In the genomic region with DNA sequence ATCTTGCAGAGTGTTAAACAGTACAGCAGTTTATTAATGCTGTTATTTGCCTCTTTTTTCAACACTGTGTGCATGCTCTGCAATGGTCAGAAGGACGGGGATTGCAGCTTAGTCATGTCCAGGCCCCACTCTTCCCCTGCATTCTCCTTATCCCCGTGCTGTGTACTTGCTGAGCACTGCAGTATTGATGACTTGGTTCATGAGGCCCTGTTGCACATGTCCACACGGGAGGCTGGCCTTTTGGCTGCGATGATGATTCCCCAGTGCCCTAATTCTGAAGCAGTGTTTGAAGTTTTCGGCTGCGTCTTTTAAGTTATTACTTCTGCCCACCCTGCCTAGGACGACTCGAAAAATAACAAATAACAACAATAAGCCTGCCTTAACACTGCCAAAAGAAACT, we compare ENCODE assay signal across 17 mouse cellular contexts.
A peak's percentile ranks its signal among the peaks of the same experiment; 100 is the strongest.
DNase-seq lines count a peak whose midpoint lies in the region; ATAC-seq and TF ChIP-seq lines count a peak whose summit lies in the region.
"Had no signal": no experiment of that assay in that cellular context is flagged by ENCODE, and none has a peak within 500 bp of the region (broad histone marks: within the 10 kb centered on the region; RNA-seq: fewer than 3 reads in every experiment).

No protein-coding gene starts in this region.

- DNase-seq in liver, adult 2 months (ENCODE audit: extremely low read depth, low read depth, low spot score): peak; percentile 37
- DNase-seq in liver, postnatal 0 days: no peak
- no peak for DNase-seq in hindbrain, embryonic 14.5 days (ENCODE audit: low spot score)
- no peak for DNase-seq in spleen, postnatal 14 days (ENCODE audit: low spot score in 2 of 2)
- no peak for DNase-seq in Muller cell, postnatal 12 days (ENCODE audit: inconsistent ontology term)
- DNase-seq: adrenal gland, adult 8-10 months; B cell, adult 2 months; heart, adult 2 months; heart, postnatal 10 days; kidney, adult 18-20 months; lung, embryonic 14.5 days; right cerebral cortex, adult 18-20 months had no signal

- no peak overlapping the region for H3K4me3 ChIP-seq in liver, adult 2 months (ENCODE audit: insufficient read depth, low read depth, low read length)
- H3K4me3 ChIP-seq in liver, postnatal 0 days (ENCODE audit: low read depth, low read length): no peak overlapping the region
- no peak overlapping the region for H3K4me3 ChIP-seq in forebrain, embryonic 12.5 days (replicated peaks)
- no peak overlapping the region for H3K4me3 ChIP-seq in hindbrain, embryonic 14.5 days (replicated peaks; ENCODE audit: low read length)
- H3K4me3 ChIP-seq in neural tube, embryonic 14.5 days (ENCODE audit: low read depth, low read length): no peak overlapping the region
- no peak overlapping the region for H3K4me3 ChIP-seq in heart, embryonic 12.5 days
- H3K4me3 ChIP-seq: embryonic facial prominence, embryonic 13.5 days; heart, adult 2 months; limb, embryonic 15.5 days had no signal

- no peak for ATAC-seq in liver, postnatal 0 days
- ATAC-seq in forebrain, embryonic 12.5 days (ENCODE audit: low FRiP score): peak; percentile 49; the same call in 1 of the 2 replicates
- ATAC-seq in hindbrain, embryonic 14.5 days (ENCODE audit: low FRiP score): peak; percentile 41; the same call in 1 of the 2 replicates
- peak; percentile 30; the same call in 1 of the 2 replicates for ATAC-seq in neural tube, embryonic 14.5 days (ENCODE audit: low read depth)
- no peak for ATAC-seq in heart, embryonic 12.5 days (ENCODE audit: insufficient number of reproducible peaks, low FRiP score)

- H3K79me2 ChIP-seq in liver, adult 2 months (ENCODE audit: control insufficient read depth, insufficient read depth, low read length): no peaks in the 10 kb centered on the region

- 75% methylated on average over 8 of the region's 8 CpGs for WGBS in liver, adult 2 months
- WGBS in liver, postnatal 0 days (ENCODE audit: insufficient replicate concordance): 76% methylated on average over 8 of the region's 8 CpGs
- WGBS in forebrain, embryonic 12.5 days: 27% methylated on average over 8 of the region's 8 CpGs
- WGBS in hindbrain, embryonic 14.5 days: 46% methylated on average over 8 of the region's 8 CpGs
- WGBS in neural tube, embryonic 14.5 days: 48% methylated on average over 8 of the region's 8 CpGs
- WGBS in heart, embryonic 12.5 days: 84% methylated on average over 8 of the region's 8 CpGs

- H3K9me3 ChIP-seq in liver, postnatal 0 days (ENCODE audit: low read length): no peaks in the 10 kb centered on the region
- H3K9me3 ChIP-seq in forebrain, embryonic 12.5 days: no peaks in the 10 kb centered on the region
- H3K9me3 ChIP-seq in hindbrain, embryonic 14.5 days (ENCODE audit: control insufficient read depth, low read length): no peaks in the 10 kb centered on the region
- no peaks in the 10 kb centered on the region for H3K9me3 ChIP-seq in neural tube, embryonic 14.5 days (ENCODE audit: control insufficient read depth, low read length)
- no peaks in the 10 kb centered on the region for H3K9me3 ChIP-seq in heart, embryonic 12.5 days (replicated peaks)
- H3K9me3 ChIP-seq: embryonic facial prominence, embryonic 13.5 days; limb, embryonic 15.5 days had no signal

- no peak for TF ChIP-seq CTCF in liver, adult 2 months (IDR thresholded peaks at IDR 0.05; ENCODE audit: low read depth, low read length)
- no peak for TF ChIP-seq CTCF in liver, postnatal 0 days (IDR thresholded peaks at IDR 0.05; ENCODE audit: low read depth)

- TF ChIP-seq EP300 in liver, postnatal 0 days (IDR thresholded peaks at IDR 0.05; ENCODE audit: low read depth): no peak

- H3K27ac ChIP-seq in liver, adult 2 months (replicated peaks; ENCODE audit: insufficient read depth, low read depth, low read length): no peak overlapping the region
- no peak overlapping the region for H3K27ac ChIP-seq in liver, postnatal 0 days (ENCODE audit: low read depth)
- no peak overlapping the region for H3K27ac ChIP-seq in forebrain, embryonic 12.5 days
- no peak overlapping the region for H3K27ac ChIP-seq in hindbrain, embryonic 14.5 days
- no peak overlapping the region for H3K27ac ChIP-seq in neural tube, embryonic 14.5 days (ENCODE audit: low read depth, low read length)
- no peak overlapping the region for H3K27ac ChIP-seq in heart, embryonic 12.5 days (ENCODE audit: poor library complexity, severe bottlenecking)
- H3K27ac ChIP-seq: embryonic facial prominence, embryonic 13.5 days; heart, adult 2 months; limb, embryonic 15.5 days had no signal

- H3K36me3 ChIP-seq in liver, adult 2 months (ENCODE audit: control insufficient read depth, insufficient read depth, low read length): no peaks in the 10 kb centered on the region
- no peaks in the 10 kb centered on the region for H3K36me3 ChIP-seq in liver, postnatal 0 days (replicated peaks; ENCODE audit: insufficient read depth, low read length)
- H3K36me3 ChIP-seq in forebrain, embryonic 12.5 days (replicated peaks): no peaks in the 10 kb centered on the region
- no peaks in the 10 kb centered on the region for H3K36me3 ChIP-seq in hindbrain, embryonic 14.5 days (replicated peaks; ENCODE audit: control insufficient read depth, insufficient read depth)
- H3K36me3 ChIP-seq in neural tube, embryonic 14.5 days (ENCODE audit: control insufficient read depth, insufficient read depth, low read length): no peaks in the 10 kb centered on the region
- H3K36me3 ChIP-seq in heart, embryonic 12.5 days: no peaks in the 10 kb centered on the region
- H3K36me3 ChIP-seq: embryonic facial prominence, embryonic 13.5 days; limb, embryonic 15.5 days had no signal

- no peak overlapping the region for H3K9ac ChIP-seq in liver, adult 2 months (ENCODE audit: low read depth, low read length)
- H3K9ac ChIP-seq in liver, postnatal 0 days (replicated peaks): no peak overlapping the region
- H3K9ac ChIP-seq in forebrain, embryonic 12.5 days: no peak overlapping the region
- H3K9ac ChIP-seq in hindbrain, embryonic 14.5 days: no peak overlapping the region
- no peak overlapping the region for H3K9ac ChIP-seq in neural tube, embryonic 14.5 days (replicated peaks; ENCODE audit: low read depth, low read length)
- no peak overlapping the region for H3K9ac ChIP-seq in heart, embryonic 12.5 days
- H3K9ac ChIP-seq: embryonic facial prominence, embryonic 13.5 days; limb, embryonic 15.5 days; lung, embryonic 14.5 days had no signal

- TF ChIP-seq POLR2A in liver, adult 2 months (IDR thresholded peaks at IDR 0.05; ENCODE audit: extremely low read depth, insufficient read depth, low read length): no peak

- no peak overlapping the region for H3K4me2 ChIP-seq in liver, postnatal 0 days (ENCODE audit: low read depth, low read length)
- 0 out of 2 replicates have a peak overlapping the region, but pooled peaks have one; percentile 21 for H3K4me2 ChIP-seq in forebrain, embryonic 12.5 days
- no peak overlapping the region for H3K4me2 ChIP-seq in hindbrain, embryonic 14.5 days (replicated peaks)
- no peak overlapping the region for H3K4me2 ChIP-seq in neural tube, embryonic 14.5 days (ENCODE audit: low read depth, low read length)
- H3K4me2 ChIP-seq in heart, embryonic 12.5 days: no peak overlapping the region
- H3K4me2 ChIP-seq: embryonic facial prominence, embryonic 13.5 days; limb, embryonic 15.5 days; lung, embryonic 14.5 days had no signal

- no peaks in the 10 kb centered on the region for H3K27me3 ChIP-seq in liver, adult 2 months (ENCODE audit: control insufficient read depth, insufficient read depth, low read length)
- no peaks in the 10 kb centered on the region for H3K27me3 ChIP-seq in liver, postnatal 0 days (ENCODE audit: insufficient read depth, low read length)
- H3K27me3 ChIP-seq in forebrain, embryonic 12.5 days: no peaks in the 10 kb centered on the region
- no peaks in the 10 kb centered on the region for H3K27me3 ChIP-seq in hindbrain, embryonic 14.5 days (ENCODE audit: control insufficient read depth, insufficient read depth, low read length)
- no peaks in the 10 kb centered on the region for H3K27me3 ChIP-seq in neural tube, embryonic 14.5 days (ENCODE audit: control insufficient read depth, insufficient read depth, low read length)
- no peaks in the 10 kb centered on the region for H3K27me3 ChIP-seq in heart, embryonic 12.5 days (replicated peaks)
- H3K27me3 ChIP-seq: embryonic facial prominence, embryonic 13.5 days; limb, embryonic 15.5 days had no signal

- peaks cover 12% of the 10 kb centered on the region for H3K4me1 ChIP-seq in liver, adult 2 months (ENCODE audit: control insufficient read depth, insufficient read depth, low read length)
- H3K4me1 ChIP-seq in liver, postnatal 0 days (ENCODE audit: insufficient read depth): peaks cover 9% of the 10 kb centered on the region; the same call in 1 of the 2 replicates
- peaks cover 15% of the 10 kb centered on the region for H3K4me1 ChIP-seq in forebrain, embryonic 12.5 days
- peaks cover 9% of the 10 kb centered on the region; the same call in 1 of the 2 replicates for H3K4me1 ChIP-seq in hindbrain, embryonic 14.5 days (replicated peaks; ENCODE audit: control insufficient read depth, insufficient read depth, low read length)
- H3K4me1 ChIP-seq in neural tube, embryonic 14.5 days (ENCODE audit: control insufficient read depth, insufficient read depth, low read length): no peaks in the 10 kb centered on the region
- H3K4me1 ChIP-seq in heart, embryonic 12.5 days (replicated peaks): no peaks in the 10 kb centered on the region
- H3K4me1 ChIP-seq: limb, embryonic 15.5 days had no signal

Comparison
In these comparisons a context has a peak if more than half of its experiments do, and no peak if none do; other contexts are left out.
1. ATAC-seq: peak in forebrain, embryonic 12.5 days (single experiment), hindbrain, embryonic 14.5 days (single experiment) and neural tube, embryonic 14.5 days (single experiment); none in liver, postnatal 0 days (single experiment) and heart, embryonic 12.5 days (single experiment).